Mouse (Mus musculus) C2C12 (cell line): Measurements from ENCODE around the gene Nr3c2.

Experiments used
- CTCF ChIP-seq: IDR thresholded peaks from one replicate; pipeline ENCODE4 v1.5.1; 2011; ENCODE audit not compliant: control insufficient read depth, insufficient read depth, insufficient read length
- FOSL1 ChIP-seq: IDR thresholded peaks from one replicate; pipeline ENCODE4 v1.8.0; 2011; ENCODE audit warnings: mild to moderate bottlenecking, low read length; ENCODE audit not compliant: poor library complexity, insufficient read depth, severe bottlenecking
- MAX ChIP-seq: IDR thresholded peaks from one replicate; pipeline ENCODE4 v1.6.1; 2011; ENCODE audit warnings: mild to moderate bottlenecking, control low read depth
- MYOD1 ChIP-seq: IDR thresholded peaks from one replicate; pipeline ENCODE4 v1.6.1; 2011; ENCODE audit warnings: low read depth; ENCODE audit not compliant: control insufficient read depth, insufficient read length
- MYOG ChIP-seq: IDR thresholded peaks from one replicate; pipeline ENCODE4 v1.6.1; 2011; ENCODE audit not compliant: control insufficient read depth, insufficient read length; ENCODE audit errors: extremely low read depth
- USF1 ChIP-seq: IDR thresholded peaks from one replicate; pipeline ENCODE4 v1.6.1; 2011; ENCODE audit warnings: low read depth, mild to moderate bottlenecking, control low read depth, moderate library complexity

- TF ChIP-seq MYOG (no peak), CTCF (no peak), MAX (no peak), FOSL1 (no peak), USF1 (no peak), MYOD1 (no peak)
Measured at GRCm38 (mm10) chr8:77056853-77057252, 157.6 kb downstream of the Nr3c2 start.
